Mouse (Mus musculus) lung, postnatal 0 days (tissue): ENCODE data around the gene Htra1. TPM values are rescaled to one million over a fixed set of nuclear protein-coding genes. Genes with fewer than 3 reads are reported as not detected.

Experiments
- ATAC-seq: fragments of 200-750 bp; cut with Nextera tagmentation; 2 replicates; pipeline ENCODE4 v1.8.0; 2017; ENCODE audit warnings: moderate library complexity
- DNase-seq: peaks from one replicate; pipeline ENCODE4 v3.0.0-alpha.2; 2016; ENCODE audit warnings: low spot score
- H3K27ac ChIP-seq: fragments of 300-500 bp; sonication (generic); 2 replicates; pipeline ENCODE4 v1.5.1; 2014; ENCODE audit warnings: antibody characterized with exemption, mild to moderate bottlenecking, low read length, mixed read lengths
- H3K27me3 ChIP-seq: fragments of 300-500 bp; sonication (generic); replicated peaks from 2 replicates; pipeline ENCODE4 v1.6.1; 2014; ENCODE audit warnings: low read length, mixed read lengths; ENCODE audit not compliant: insufficient read depth
- H3K36me3 ChIP-seq: fragments of 300-500 bp; sonication (generic); 2 replicates; pipeline ENCODE4 v1.6.1; 2014; ENCODE audit warnings: low read length, mixed read lengths; ENCODE audit not compliant: insufficient read depth
- H3K4me1 ChIP-seq: fragments of 300-500 bp; sonication (generic); 2 replicates; pipeline ENCODE4 v1.6.1; 2014; ENCODE audit warnings: antibody characterized with exemption, low read depth, low read length, mixed read lengths; ENCODE audit not compliant: insufficient read depth
- H3K4me2 ChIP-seq: fragments of 300-500 bp; sonication (generic); replicated peaks from 2 replicates; pipeline ENCODE4 v1.6.1; 2014; ENCODE audit warnings: low read depth, mild to moderate bottlenecking, low read length, moderate library complexity, mixed read lengths
- H3K4me3 ChIP-seq: fragments of 300-500 bp; sonication (generic); 2 replicates; pipeline ENCODE4 v1.5.1; 2014; ENCODE audit warnings: low read depth, low read length
- H3K9ac ChIP-seq: fragments of 300-500 bp; sonication (generic); replicated peaks from 2 replicates; pipeline ENCODE4 v1.6.1; 2014; ENCODE audit warnings: low read depth, mild to moderate bottlenecking
- H3K9me3 ChIP-seq: fragments of 300-500 bp; sonication (generic); 2 replicates; pipeline ENCODE4 v1.6.1; 2016; ENCODE audit warnings: low read length, mixed read lengths
- CTCF ChIP-seq: IDR thresholded peaks from 2 replicates; pipeline ENCODE4 v1.5.1; 2016; ENCODE audit warnings: antibody characterized with exemption, mild to moderate bottlenecking
- EP300 ChIP-seq: IDR thresholded peaks from 2 replicates; pipeline ENCODE4 v1.6.1; 2016; ENCODE audit warnings: antibody characterized with exemption, mild to moderate bottlenecking, control low read depth
- WGBS: fragments of 180-500 bp; shearing (Covaris S2); extraction: QIAGEN DNeasy Blood & Tissue Kit; methylation state at CpG from one replicate; pipeline ENCODE4 v1.1.7; 2014; 5-methylcytosine and 5-hydroxymethylcytosine counted together
- polyA plus RNA-seq: library from polyadenylated mRNA; unstranded; fragments of >200 nt; fragmentation: Nextera tagmentation; extraction: Ambion mirVana; gene quantifications from 2 replicates; pipeline ENCODE4 v1.2.1, GENCODE M21; 2015

The Htra1 gene
- polyA plus RNA-seq, 1 experiment from 2014 or later = 44.6 TPM

DNA sequence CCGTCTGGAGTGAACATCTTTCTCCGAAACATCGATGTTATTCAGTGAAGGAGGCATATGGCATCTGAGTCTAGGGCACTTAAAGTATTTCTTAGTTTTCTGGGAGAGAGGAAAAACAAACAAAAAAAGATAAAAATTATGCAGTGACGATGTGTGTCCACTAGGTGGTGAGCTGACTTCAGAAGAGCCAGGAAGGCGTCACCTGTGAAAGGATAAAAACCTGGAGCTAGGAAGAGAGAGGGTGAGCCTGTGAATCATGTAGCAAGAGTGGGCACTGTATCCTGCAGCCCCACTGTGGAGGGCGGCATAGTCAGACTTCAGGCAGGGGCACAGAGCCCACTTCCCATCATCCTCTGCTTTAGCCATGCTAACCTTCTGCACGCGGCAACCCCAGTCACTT, 58.0 kb downstream of the Htra1 start:
- no peaks in the 10 kb centered on the region for H3K36me3 ChIP-seq
- 47% methylated on average over 8 of the region's 8 CpGs for whole genome bisulfite sequencing
- no peaks in the 10 kb centered on the region for H3K4me1 ChIP-seq
- H3K4me2 ChIP-seq = no peak overlapping the region
- DNase-seq = peak; percentile 78
- H3K27me3 ChIP-seq = no peaks in the 10 kb centered on the region
- H3K27ac ChIP-seq = no peak overlapping the region
- no peak overlapping the region for H3K9ac ChIP-seq
- 0 out of 2 replicates have a peak, but pooled peaks cover 3% of the 10 kb centered on the region for H3K9me3 ChIP-seq
- no peak overlapping the region for H3K4me3 ChIP-seq
- ATAC-seq = 0 out of 2 replicates have a peak, but pooled peaks have one; percentile 28
- TF ChIP-seq CTCF (peak; percentile 80), EP300 (no peak)

DNA sequence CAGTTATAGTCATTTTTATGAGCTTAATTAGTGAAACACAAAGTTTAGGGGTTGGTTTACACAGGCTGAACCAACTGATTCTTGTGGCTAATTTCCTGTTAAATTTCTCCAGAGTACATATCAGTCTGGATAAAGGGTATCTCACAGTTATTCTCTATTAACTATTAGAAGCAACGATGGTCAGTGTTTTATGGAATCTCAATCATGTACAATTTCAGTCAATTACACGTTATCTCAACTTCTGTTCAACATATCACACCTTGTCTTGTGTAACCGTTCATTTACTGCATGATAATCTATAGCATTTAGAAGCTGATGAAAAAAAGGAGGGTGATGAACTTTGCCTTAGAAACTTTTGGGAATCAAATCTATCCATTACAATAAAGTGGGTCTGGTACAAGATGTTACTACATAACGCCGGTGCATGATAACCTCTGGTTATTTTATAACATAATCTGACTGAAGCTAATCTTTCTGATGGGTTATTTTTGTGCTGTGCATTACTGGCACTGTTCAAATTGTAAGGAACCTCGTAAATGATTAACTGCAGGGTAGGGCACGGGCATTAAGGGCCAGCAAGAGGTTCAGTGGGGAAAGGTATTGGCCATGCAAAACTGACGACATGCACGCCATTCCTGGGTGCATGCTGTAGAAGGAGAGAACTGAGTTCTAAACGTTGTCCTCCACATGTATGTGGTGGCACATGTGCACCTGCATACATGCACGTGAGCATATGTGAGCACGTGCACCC, 66.2 kb downstream of the Htra1 start:
- Histone ChIP-seq H3K4me3 (no peak overlapping the region), H3K27me3 (no peaks in the 10 kb centered on the region), H3K36me3 (no peaks in the 10 kb centered on the region), H3K9ac (no peak overlapping the region), H3K4me2 (no peak overlapping the region), H3K9me3 (0 out of 2 replicates have a peak, but pooled peaks cover 5% of the 10 kb centered on the region), H3K27ac (no peak overlapping the region), H3K4me1 (no peaks in the 10 kb centered on the region)
- TF ChIP-seq EP300 = no peak
- DNase-seq (no peak), ATAC-seq (no peak)
- 65% methylated on average over 12 of the region's 12 CpGs for WGBS

DNA sequence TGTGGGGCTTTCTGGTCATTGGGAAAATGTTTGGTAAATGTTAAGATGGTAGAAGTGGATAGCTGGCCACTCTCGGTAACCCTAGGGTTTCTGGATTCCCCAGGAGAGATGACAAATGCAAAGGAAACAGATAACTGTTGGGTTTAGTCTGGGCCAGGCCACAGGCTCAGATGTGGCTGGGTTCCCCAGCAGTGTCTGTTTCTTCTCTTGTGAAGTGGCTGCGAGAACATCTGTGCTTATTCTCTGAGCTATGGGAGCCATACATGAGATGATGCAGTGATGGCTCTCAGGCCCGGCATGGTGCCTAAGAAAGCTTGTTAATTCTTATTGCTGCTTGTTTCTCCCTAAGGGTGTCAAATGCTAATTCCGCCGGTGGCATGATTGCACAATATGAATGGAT, 68.2 kb downstream of the Htra1 start:
- no peaks in the 10 kb centered on the region for H3K36me3 ChIP-seq
- no peak overlapping the region for H3K4me3 ChIP-seq
- 0 out of 2 replicates have a peak, but pooled peaks cover 5% of the 10 kb centered on the region for H3K9me3 ChIP-seq
- ATAC-seq = no peak
- no peak for DNase-seq
- H3K27me3 ChIP-seq = no peaks in the 10 kb centered on the region
- no peak overlapping the region for H3K4me2 ChIP-seq
- H3K4me1 ChIP-seq = no peaks in the 10 kb centered on the region
- TF ChIP-seq EP300 (no peak), CTCF (no peak)
- H3K9ac ChIP-seq = no peak overlapping the region
- WGBS = 91% methylated on average over 5 of the region's 5 CpGs
- no peak overlapping the region for H3K27ac ChIP-seq

DNA sequence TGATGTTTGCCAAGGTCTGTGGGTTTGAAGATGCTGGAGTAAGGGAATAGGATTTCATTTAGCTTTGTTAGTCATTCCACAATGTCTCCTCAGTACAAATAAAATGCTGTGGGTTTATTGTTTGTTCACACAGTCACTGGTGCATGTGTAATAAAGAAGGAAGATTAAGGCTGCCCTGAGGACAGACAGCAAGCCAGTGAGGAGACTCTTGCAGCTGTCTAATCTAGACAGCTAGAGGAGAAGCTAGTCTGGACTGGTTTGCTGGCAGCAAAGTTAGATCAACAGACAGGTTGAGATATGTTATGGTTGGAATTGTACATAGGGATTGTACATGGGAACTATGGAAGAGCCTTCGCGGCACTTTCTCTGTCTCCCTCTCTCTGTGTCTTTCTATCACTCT, 71.3 kb downstream of the Htra1 start:
- no peaks in the 10 kb centered on the region for H3K27me3 ChIP-seq
- ATAC-seq (no peak), DNase-seq (no peak)
- TF ChIP-seq CTCF (no peak), EP300 (no peak)
- H3K36me3 ChIP-seq = no peaks in the 10 kb centered on the region
- H3K4me3 ChIP-seq = no peak overlapping the region
- H3K4me1 ChIP-seq = no peaks in the 10 kb centered on the region
- WGBS = 93% methylated on average over 2 of the region's 2 CpGs
- 0 out of 2 replicates have a peak, but pooled peaks cover 5% of the 10 kb centered on the region for H3K9me3 ChIP-seq
- no peak overlapping the region for H3K4me2 ChIP-seq
- H3K9ac ChIP-seq = no peak overlapping the region
- H3K27ac ChIP-seq = no peak overlapping the region

DNA sequence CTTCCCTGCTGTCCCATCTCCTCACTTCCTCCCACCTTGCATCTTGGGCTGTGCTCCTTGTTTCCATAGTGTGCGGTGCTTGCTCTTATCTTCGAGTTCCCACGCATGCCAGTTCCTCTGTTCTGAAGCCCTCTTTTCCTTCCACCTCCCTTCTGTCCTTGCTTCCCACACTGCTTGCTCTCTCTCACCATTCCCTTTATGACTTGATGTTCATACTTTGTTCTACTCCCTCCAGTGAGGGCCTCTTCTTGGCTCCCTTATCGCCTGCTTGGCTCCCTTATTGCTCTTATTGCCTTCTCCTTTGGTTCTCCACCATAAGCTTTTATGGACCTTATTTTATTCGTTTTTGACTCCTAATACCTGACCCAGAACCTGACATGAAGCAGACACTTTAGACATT, 73.3 kb downstream of the Htra1 start:
- Histone ChIP-seq H3K4me2 (no peak overlapping the region), H3K9me3 (0 out of 2 replicates have a peak, but pooled peaks cover 5% of the 10 kb centered on the region), H3K27me3 (no peaks in the 10 kb centered on the region), H3K4me3 (no peak overlapping the region), H3K27ac (no peak overlapping the region), H3K36me3 (no peaks in the 10 kb centered on the region), H3K9ac (no peak overlapping the region), H3K4me1 (no peaks in the 10 kb centered on the region)
- WGBS = 71% methylated on average over 5 of the region's 5 CpGs
- ATAC-seq (no peak), DNase-seq (no peak)
- TF ChIP-seq EP300 (no peak), CTCF (no peak)

DNA sequence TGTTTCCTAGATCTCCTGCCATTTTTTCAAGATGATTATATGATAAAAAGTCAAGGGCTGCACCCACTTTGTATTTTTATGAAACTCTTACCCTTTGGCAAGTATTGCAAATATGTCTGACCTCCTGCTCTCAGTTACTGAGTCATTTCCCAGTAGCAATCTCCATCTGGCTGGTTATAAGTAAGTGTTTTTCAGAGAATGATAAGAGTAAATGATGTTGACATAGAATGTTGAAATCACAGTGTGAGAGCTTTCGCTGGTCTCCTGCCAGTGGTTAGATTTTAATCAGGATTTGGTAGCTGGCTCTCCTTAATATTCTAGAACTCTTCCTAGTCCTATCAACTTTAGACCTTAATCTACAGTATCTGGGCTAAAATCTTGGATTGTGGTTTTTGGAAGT, 76.0 kb downstream of the Htra1 start:
- no peak overlapping the region for H3K4me3 ChIP-seq
- no peaks in the 10 kb centered on the region for H3K36me3 ChIP-seq
- no peak overlapping the region for H3K9ac ChIP-seq
- ATAC-seq (peak; percentile 90), DNase-seq (peak; percentile 86)
- 24% methylated on average over 1 of the region's 1 CpGs for WGBS
- H3K27me3 ChIP-seq = no peaks in the 10 kb centered on the region
- no peaks in the 10 kb centered on the region for H3K4me1 ChIP-seq
- no peaks in the 10 kb centered on the region for H3K9me3 ChIP-seq
- peak overlapping the region; percentile 61 for H3K27ac ChIP-seq
- no peak overlapping the region for H3K4me2 ChIP-seq
- TF ChIP-seq EP300 (peak; percentile 98), CTCF (no peak)
